Mouse (Mus musculus): ENCODE results near the gene Os9.
"Not testable (repeated sequence)": the region's sequence is repeated elsewhere in the genome, so short reads cannot be mapped to it uniquely, and the experiment has no call there.

Gene Os9

GRCm38 (mm10) chr10:127150471-127150872 is 29.5 kb upstream of the Os9 start:
- in situ Hi-C loops (cut with MboI, MseI), result loop anchor here (25.0 kb wide), 1 partner anchor 512 kb away; the partner anchor contains the start of genes Nab2 and Nemp1

GRCm38 (mm10) chr10:127147135-127147534 is 26.2 kb upstream of the Os9 start:
- in situ Hi-C loops (cut with MboI, MseI), result no loop called here

- in situ Hi-C loops (cut with MboI, MseI), result no loop called here
Observed at GRCm38 (mm10) chr10:127145303-127145702, 24.4 kb upstream of the Os9 start.

- in situ Hi-C loops (cut with MboI, MseI), result no loop called here
Observed at GRCm38 (mm10) chr10:127144536-127144935, 23.6 kb upstream of the Os9 start.

- in situ Hi-C loops (cut with MboI, MseI), result no loop called here
Observed at GRCm38 (mm10) chr10:127143228-127143627, 22.3 kb upstream of the Os9 start.

GRCm38 (mm10) chr10:127141500-127141899 is 20.6 kb upstream of the Os9 start:
- in situ Hi-C loops (cut with MboI, MseI), result no loop called here

DNA sequence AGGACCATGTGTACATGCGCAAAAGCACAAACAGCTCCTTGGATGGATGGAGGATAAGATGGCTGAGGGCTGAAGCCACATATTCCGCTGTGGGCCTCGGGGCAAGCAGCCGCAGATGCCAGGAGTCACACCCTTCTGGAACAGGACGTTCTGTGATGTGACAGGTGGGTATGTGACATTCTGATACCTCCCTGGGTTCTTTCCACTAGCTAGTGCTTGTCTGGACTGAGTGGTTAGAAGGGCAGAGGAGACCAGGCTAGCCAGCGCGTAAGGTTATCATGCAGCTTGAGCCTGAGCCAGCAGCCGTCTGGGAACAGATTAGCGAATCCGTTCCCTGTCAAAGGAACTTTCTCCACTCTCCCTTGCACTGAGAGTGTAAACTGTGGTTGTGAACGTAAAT is 20.0 kb upstream of the Os9 start:
- in situ Hi-C loops (cut with MboI, MseI), result no loop called here

GRCm38 (mm10) chr10:127138328-127139141 is 17.6 kb upstream of the Os9 start:
- in situ Hi-C loops (cut with MboI, MseI), result no loop called here

DNA sequence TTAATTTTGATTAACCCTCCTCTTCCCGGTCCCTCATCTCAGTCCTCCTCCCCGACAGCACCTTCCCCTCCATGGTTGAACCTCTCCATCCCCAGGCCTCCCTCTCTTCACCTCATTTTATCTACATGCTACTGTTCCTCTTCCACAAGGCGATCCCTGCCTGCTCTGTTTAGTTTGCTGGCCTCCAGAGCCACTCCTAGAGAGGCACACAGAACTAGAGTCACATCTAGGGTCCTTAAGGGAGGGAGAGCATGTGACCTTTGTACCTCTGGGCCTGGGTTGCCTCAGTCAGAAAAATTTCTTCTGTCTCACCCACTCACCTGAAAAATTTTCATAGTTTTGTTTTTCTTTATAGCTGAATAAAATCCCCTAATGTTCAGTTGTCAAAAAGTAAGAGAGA is 17.0 kb upstream of the Os9 start:
- in situ Hi-C loops (cut with MboI, MseI), result no loop called here

DNA sequence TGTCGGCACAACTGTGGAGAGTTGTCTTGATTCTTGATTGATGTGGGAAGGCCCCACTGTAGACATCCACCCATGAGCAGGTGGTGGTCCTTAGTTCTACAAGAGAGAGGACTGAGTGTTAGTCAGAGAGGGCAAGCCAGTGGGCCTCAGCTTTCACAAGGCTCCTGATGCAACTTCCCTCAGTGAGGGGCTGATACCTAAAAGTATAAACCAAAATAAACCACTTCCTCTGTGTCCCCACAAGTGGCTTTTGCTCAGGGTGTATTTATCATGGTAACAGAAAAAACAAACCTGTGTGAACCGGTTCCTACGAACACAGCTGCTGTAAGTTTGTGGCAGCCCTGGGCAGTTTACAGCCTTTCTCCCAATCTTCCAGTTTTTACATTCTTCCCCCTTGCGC is 15.6 kb upstream of the Os9 start:
- in situ Hi-C loops (cut with MboI, MseI), result no loop called here

- in situ Hi-C loops (cut with MboI, MseI), result no loop called here
Observed at GRCm38 (mm10) chr10:127135118-127135836, 14.3 kb upstream of the Os9 start.

DNA sequence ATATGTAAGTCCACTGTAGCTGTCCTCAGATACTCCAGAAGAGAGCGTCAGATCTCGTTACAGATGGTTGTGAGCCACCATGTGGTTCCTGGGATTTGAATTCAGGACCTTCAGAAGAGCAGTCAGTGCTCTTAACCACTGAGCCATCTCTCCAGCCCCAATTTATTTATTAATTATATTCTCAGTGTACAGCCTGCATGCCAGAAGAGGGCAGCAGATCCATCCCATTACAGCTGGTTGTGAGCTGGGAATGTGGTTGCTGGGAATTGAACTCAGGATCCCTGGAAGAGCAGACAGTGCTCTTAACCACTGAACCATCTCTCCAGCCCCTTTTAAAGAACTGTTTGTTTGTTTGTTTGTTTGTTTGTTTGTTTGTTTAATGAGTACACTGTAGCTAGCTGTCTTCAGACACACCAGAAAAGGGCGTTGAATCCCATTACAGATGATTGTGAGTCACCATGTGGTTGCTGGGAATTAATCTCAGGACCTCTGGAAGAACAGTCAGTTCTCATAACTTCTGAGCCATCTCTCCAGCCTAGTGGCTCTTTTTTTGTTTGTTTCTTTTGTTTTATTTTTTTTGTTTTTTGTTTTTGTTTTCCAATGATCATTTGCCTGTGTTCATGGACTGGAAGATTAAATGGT is 13.6 kb upstream of the Os9 start:
- in situ Hi-C loops (cut with MboI, MseI), result not testable (repeated sequence)

- in situ Hi-C loops (cut with MboI, MseI), result no loop called here
Observed at GRCm38 (mm10) chr10:127132469-127132868, 11.5 kb upstream of the Os9 start.

DNA sequence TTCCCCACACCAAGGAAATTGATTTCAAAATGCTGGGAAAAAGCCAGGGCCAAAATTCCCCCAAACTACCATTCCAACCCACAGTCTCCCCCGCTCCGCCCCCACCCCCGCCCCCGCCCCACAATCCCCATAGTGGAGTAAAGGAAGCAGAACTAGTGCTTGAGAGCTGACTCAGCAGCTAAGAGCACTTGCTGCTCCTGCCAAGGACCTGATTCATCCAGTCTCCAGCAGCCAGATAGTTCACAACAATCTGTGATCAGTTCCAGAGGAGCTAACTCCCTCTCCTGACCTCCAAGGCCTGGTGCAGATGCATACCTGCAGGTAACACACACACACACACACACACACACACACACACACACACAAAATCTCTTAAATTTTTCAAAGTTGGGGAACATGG is 8.5 kb upstream of the Os9 start:
- in situ Hi-C loops (cut with MboI, MseI), result no loop called here

- in situ Hi-C loops (cut with MboI, MseI), result no loop called here
Observed at GRCm38 (mm10) chr10:127127711-127128279, 6.9 kb upstream of the Os9 start.

DNA sequence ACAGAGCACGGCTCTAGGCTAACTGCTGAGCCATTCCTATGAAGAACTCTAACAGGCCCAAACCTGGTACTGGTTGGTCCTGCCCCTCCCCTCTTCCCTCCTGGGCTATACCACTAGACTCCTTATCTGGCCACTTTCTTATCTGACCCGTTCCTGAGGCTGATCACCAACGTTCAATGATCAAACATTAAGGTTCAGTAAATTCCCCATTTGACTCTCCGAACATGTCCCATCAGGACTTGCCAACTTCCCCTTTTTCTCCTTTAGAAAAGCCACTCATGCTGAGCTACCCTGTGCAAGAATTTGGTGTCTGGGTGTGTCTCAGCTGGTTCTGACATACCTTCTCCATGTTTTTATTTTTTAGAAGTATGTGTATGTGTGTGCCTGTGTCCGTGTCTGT is 5.6 kb upstream of the Os9 start:
- in situ Hi-C loops (cut with MboI, MseI), result no loop called here

DNA sequence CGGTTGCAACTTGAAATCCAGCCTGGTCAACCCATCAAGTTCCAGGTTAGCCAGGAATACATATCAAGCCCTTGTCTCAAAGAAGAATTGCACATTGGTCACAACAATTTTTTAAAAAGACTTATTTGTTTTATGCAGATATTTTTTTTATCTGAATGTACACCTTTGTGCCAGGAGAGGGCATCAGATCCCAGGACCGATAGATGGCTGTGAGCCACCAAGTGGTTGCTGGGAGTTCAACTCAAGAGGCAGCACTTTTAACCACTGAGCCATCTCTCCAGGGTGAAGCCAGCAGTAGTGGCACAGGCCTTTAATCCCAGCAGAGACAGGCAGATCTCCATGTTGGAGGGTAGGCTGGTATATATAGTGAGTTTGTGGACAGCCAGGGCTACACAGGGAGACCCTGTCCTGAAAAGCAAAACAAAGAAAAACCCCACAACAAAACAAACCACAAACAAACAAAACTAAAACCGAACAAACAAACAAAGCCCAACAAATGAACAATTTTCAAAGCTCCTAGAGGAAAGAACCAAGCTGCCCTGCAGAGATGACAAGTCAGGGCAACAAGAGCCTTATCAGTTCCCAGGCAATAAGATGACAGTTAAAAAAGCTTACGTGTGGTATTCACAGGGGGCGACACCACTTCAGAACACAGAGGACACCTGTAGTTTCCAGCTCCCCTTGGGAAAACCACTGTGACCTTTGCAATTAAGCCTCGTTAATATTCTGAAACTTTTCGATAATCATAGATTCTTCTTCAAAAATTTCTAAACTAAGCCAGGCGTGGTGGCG is 4.5 kb upstream of the Os9 start:
- in situ Hi-C loops (cut with MboI, MseI), result no loop called here

- in situ Hi-C loops (cut with MboI, MseI), result loop anchor here (5.0 kb wide), 1 partner anchor 104 kb away; no protein-coding TSS in a partner anchor
Observed at GRCm38 (mm10) chr10:127123436-127123805, 2.5 kb upstream of the Os9 start.

DNA sequence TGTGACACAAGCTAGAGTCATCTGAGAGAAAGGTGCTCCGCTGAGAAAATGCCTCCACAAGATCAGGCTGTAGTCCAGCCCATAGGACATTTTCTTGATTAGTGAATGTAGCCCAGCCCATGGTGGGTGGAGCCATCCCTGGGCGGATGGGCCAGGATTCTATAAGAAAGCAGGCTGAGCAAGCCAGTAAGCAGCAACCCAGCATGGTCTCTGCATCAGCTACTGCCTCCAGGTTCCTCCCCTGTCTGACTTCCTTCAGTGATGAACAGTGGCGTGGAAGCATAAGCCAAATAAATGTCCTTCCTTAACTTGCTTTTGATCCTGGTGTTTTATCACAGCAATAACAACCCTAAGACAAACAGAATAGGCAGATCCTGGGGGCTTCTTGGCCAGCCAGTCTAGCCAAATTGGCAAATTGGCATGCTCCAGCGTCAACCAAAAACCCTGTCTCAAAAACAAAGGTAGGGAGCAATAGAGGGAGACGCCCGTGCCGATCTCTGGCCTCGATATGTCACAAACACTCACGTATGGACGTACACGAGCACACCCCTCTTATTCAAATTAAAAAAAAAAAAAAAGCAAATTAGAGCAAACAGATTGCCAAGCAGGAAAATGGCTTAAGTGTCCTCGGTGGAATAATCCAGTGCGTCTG is 2.0 kb upstream of the Os9 start:
- in situ Hi-C loops (cut with MboI, MseI), result loop anchor here (5.0 kb wide), 1 partner anchor 104 kb away; no protein-coding TSS in a partner anchor

DNA sequence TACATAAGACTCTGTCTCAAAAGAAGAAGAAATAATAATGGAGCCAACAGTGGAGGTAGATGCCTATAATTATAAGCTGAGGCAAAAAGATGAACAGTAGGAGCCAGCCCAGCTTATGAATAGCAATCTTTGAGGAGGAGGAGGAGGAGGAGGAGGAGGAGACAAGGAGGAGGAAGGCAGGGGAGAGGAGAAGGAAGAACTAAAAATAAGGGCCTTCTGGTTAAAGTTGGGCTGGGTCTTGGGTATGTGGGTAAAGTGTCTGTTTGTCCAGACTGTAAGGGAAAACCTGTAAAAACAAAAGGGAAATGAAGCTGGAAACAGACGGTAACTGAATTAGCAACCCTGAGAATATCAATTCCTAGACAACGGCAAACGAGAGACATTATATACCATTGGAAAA is 1.1 kb upstream of the Os9 start:
- in situ Hi-C loops (cut with MboI, MseI), result loop anchor here (5.0 kb wide), 1 partner anchor 105 kb away; no protein-coding TSS in a partner anchor

All from regulatory T cell (primary cell).